Mouse (Mus musculus) midbrain, embryonic 16.5 days (tissue): ENCODE measurements at regions not wholly inside any gene's neighbourhood (a gene's known extent, or its start where the extent isn't known, plus 50 kb on each side); places are given as distances from the start of the nearest gene placed in this dataset.

ENCODE experiments used
- ATAC-seq: fragments of 200-750 bp; cut with Nextera tagmentation; 2 replicates; pipeline ENCODE4 v1.8.0; 2017; ENCODE audit warnings: moderate TSS enrichment
- H3K27ac ChIP-seq: fragments of 300-500 bp; sonication (generic); 2 replicates; pipeline ENCODE4 v1.5.1; 2014; ENCODE audit warnings: mild to moderate bottlenecking, low read length, mixed read lengths
- H3K27me3 ChIP-seq: fragments of 300-500 bp; sonication (generic); 2 replicates; pipeline ENCODE4 v1.6.1; 2014; ENCODE audit warnings: low read depth, low read length, mixed read lengths; ENCODE audit not compliant: control insufficient read depth, insufficient read depth
- H3K36me3 ChIP-seq: fragments of 300-500 bp; sonication (generic); 2 replicates; pipeline ENCODE4 v1.6.1; 2014; ENCODE audit warnings: mild to moderate bottlenecking, low read length, moderate library complexity, mixed read lengths; ENCODE audit not compliant: control insufficient read depth, insufficient read depth
- H3K4me1 ChIP-seq: fragments of 300-500 bp; sonication (generic); 2 replicates; pipeline ENCODE4 v1.6.1; 2014; ENCODE audit warnings: mild to moderate bottlenecking, low read length, mixed read lengths; ENCODE audit not compliant: control insufficient read depth, insufficient read depth
- H3K4me2 ChIP-seq: fragments of 300-500 bp; sonication (generic); 2 replicates; pipeline ENCODE4 v1.6.1; 2014; ENCODE audit warnings: mild to moderate bottlenecking, low read length, mixed read lengths
- H3K4me3 ChIP-seq: fragments of 300-500 bp; sonication (generic); 2 replicates; pipeline ENCODE4 v1.5.1; 2014; ENCODE audit warnings: low read depth, mild to moderate bottlenecking, low read length, moderate library complexity, mixed read lengths
- H3K9ac ChIP-seq: fragments of 300-500 bp; sonication (generic); 2 replicates; pipeline ENCODE4 v1.6.1; 2014; ENCODE audit warnings: low read depth, low read length, mixed read lengths
- H3K9me3 ChIP-seq: fragments of 300-500 bp; sonication (generic); replicated peaks from 2 replicates; pipeline ENCODE4 v1.6.1; 2014; ENCODE audit warnings: mild to moderate bottlenecking, low read length, mixed read lengths; ENCODE audit not compliant: control insufficient read depth, poor library complexity, severe bottlenecking
- WGBS: fragments of 180-500 bp; shearing (Covaris S2); extraction: QIAGEN DNeasy Blood & Tissue Kit; methylation state at CpG from one replicate; pipeline ENCODE4 v1.1.7; 2014; 5-methylcytosine and 5-hydroxymethylcytosine counted together

GRCm38 (mm10) chr9:68585751-68586150 lies 67.8 kb upstream of the Rora start:
- Histone ChIP-seq H3K9me3 (no peaks in the 10 kb centered on the region), H3K4me2 (no peak overlapping the region), H3K27me3 (no peaks in the 10 kb centered on the region), H3K9ac (no peak overlapping the region), H3K36me3 (no peaks in the 10 kb centered on the region), H3K4me3 (no peak overlapping the region), H3K4me1 (no peaks in the 10 kb centered on the region), H3K27ac (no peak overlapping the region)
- WGBS: 41% methylated on average over 1 of the region's 1 CpGs
- ATAC-seq: no peak

- no peak overlapping the region for H3K4me2 ChIP-seq
- H3K9ac ChIP-seq: no peak overlapping the region
- no peaks in the 10 kb centered on the region for H3K4me1 ChIP-seq
- no peaks in the 10 kb centered on the region for H3K36me3 ChIP-seq
- ATAC-seq: no peak
- 88% methylated on average over 8 of the region's 8 CpGs for WGBS
- no peak overlapping the region for H3K27ac ChIP-seq
- no peaks in the 10 kb centered on the region for H3K9me3 ChIP-seq
- H3K27me3 ChIP-seq: no peaks in the 10 kb centered on the region
- no peak overlapping the region for H3K4me3 ChIP-seq
Measured at GRCm38 (mm10) chr9:68591023-68591422, 62.6 kb upstream of the Rora start.

- H3K27ac ChIP-seq: no peak overlapping the region
- no peaks in the 10 kb centered on the region for H3K9me3 ChIP-seq
- H3K4me1 ChIP-seq: no peaks in the 10 kb centered on the region
- no peak for ATAC-seq
- H3K4me2 ChIP-seq: no peak overlapping the region
- H3K9ac ChIP-seq: no peak overlapping the region
- no peaks in the 10 kb centered on the region for H3K36me3 ChIP-seq
- 85% methylated on average over 3 of the region's 3 CpGs for WGBS
- H3K27me3 ChIP-seq: no peaks in the 10 kb centered on the region
- no peak overlapping the region for H3K4me3 ChIP-seq
Measured at GRCm38 (mm10) chr9:68592976-68593375, 60.6 kb upstream of the Rora start.

GRCm38 (mm10) chr9:68594586-68594985 lies 59.0 kb upstream of the Rora start:
- no peak overlapping the region for H3K4me2 ChIP-seq
- H3K9me3 ChIP-seq: no peaks in the 10 kb centered on the region
- ATAC-seq: no peak
- WGBS: 79% methylated on average over 2 of the region's 2 CpGs
- no peak overlapping the region for H3K27ac ChIP-seq
- no peak overlapping the region for H3K9ac ChIP-seq
- H3K4me1 ChIP-seq: no peaks in the 10 kb centered on the region
- no peaks in the 10 kb centered on the region for H3K36me3 ChIP-seq
- H3K27me3 ChIP-seq: no peaks in the 10 kb centered on the region
- no peak overlapping the region for H3K4me3 ChIP-seq
